Mouse (Mus musculus) embryonic facial prominence, embryonic 11.5 days (tissue): ENCODE results near the gene Kif7. TPM values are rescaled to one million over a fixed set of nuclear protein-coding genes. Genes with fewer than 3 reads are reported as not detected.

Experiments used
- polyA plus RNA-seq: library from polyadenylated mRNA; unstranded; fragments of >200 nt; fragmentation: Nextera tagmentation; extraction: Ambion mirVana; gene quantifications from 2 replicates; pipeline ENCODE4 v1.2.1, GENCODE M21; 2014

Kif7 gene
- polyA plus RNA-seq, 1 experiment from 2014 or later = 4.5 TPM

Other genes with a start within 250 kb of the Kif7 start
- gene Polg, start 249.4 kb downstream of the Kif7 start, polyA plus RNA-seq = 19.7 and 21.3 TPM in 2 replicates
- gene Rhcg, start 98.1 kb downstream of the Kif7 start, polyA plus RNA-seq = 0.53 and 0.67 TPM in 2 replicates
- gene Ticrr, start 55.5 kb downstream of the Kif7 start, polyA plus RNA-seq = 15.3 and 16.3 TPM in 2 replicates
- not detected in 2 replicates for gene Plin1, start 17.2 kb upstream of the Kif7 start, polyA plus RNA-seq
- 7.1 and 8.3 TPM in 2 replicates for gene Pex11a, start 27.4 kb upstream of the Kif7 start, polyA plus RNA-seq
- 0.21 and 0.42 TPM in 2 replicates for gene Wdr93, start 27.4 kb upstream of the Kif7 start, polyA plus RNA-seq
- 0.17 TPM in 1 of 2 replicates, not detected in the other for gene Mesp1, start 78.1 kb upstream of the Kif7 start, polyA plus RNA-seq
- gene Mesp2, start 95.0 kb upstream of the Kif7 start, polyA plus RNA-seq = 0.53 TPM in 1 of 2 replicates, not detected in the other
- 7.5 and 7.9 TPM in 2 replicates for gene Anpep, start 145.3 kb upstream of the Kif7 start, polyA plus RNA-seq
- 49.4 and 61.2 TPM in 2 replicates for gene Ap3s2, start 204.9 kb upstream of the Kif7 start, polyA plus RNA-seq
- 20.6 and 23.1 TPM in 2 replicates for gene Arpin, start 219.6 kb upstream of the Kif7 start, polyA plus RNA-seq